Mouse (Mus musculus) NIH3T3 (cell line): ENCODE data around the gene Slc5a9.
A peak's percentile ranks its signal among the peaks of the same experiment; 100 is the strongest.
"Not testable (repeated sequence)": the region's sequence is repeated elsewhere in the genome, so short reads cannot be mapped to it uniquely, and the experiment has no call there.

Source experiments
- DNase-seq: peaks from one replicate; pipeline ENCODE4 v3.0.0-alpha.2; 2012; ENCODE audit warnings: low read depth

Gene Slc5a9

GRCm38 (mm10) chr4:111902775-111903174 is at the start of gene Slc5a9:
Slc5a9 (minus strand) TSS chr4:111902918.
- DNase-seq = no peak

- DNase-seq = no peak
Observed at GRCm38 (mm10) chr4:111919092-111919491, 16.4 kb upstream of the Slc5a9 start, which contains the start of gene Skint8. Skint8 (plus strand) TSS chr4:111919392.

GRCm38 (mm10) chr4:111907926-111908325 is 5.2 kb upstream of the Slc5a9 start:
- peak; percentile 90 for DNase-seq

- no peak for DNase-seq
Observed at GRCm38 (mm10) chr4:111901473-111901872, 1.2 kb downstream of the Slc5a9 start.

- not testable (repeated sequence) for DNase-seq
Observed at GRCm38 (mm10) chr4:111900491-111900890, 2.2 kb downstream of the Slc5a9 start.

GRCm38 (mm10) chr4:111898566-111898965 is 4.2 kb downstream of the Slc5a9 start:
- no peak for DNase-seq

GRCm38 (mm10) chr4:111897755-111898154 is 5.0 kb downstream of the Slc5a9 start:
- peak; percentile 38 for DNase-seq

- no peak for DNase-seq
Observed at GRCm38 (mm10) chr4:111892138-111892537, 10.6 kb downstream of the Slc5a9 start.

- peak; percentile 95 for DNase-seq
Observed at GRCm38 (mm10) chr4:111886607-111887006, 16.1 kb downstream of the Slc5a9 start.

- peak; percentile 94 for DNase-seq
Observed at GRCm38 (mm10) chr4:111886018-111886417, 16.7 kb downstream of the Slc5a9 start.

- DNase-seq = no peak
Observed at GRCm38 (mm10) chr4:111883543-111883942, 19.2 kb downstream of the Slc5a9 start.

- no peak for DNase-seq
Observed at GRCm38 (mm10) chr4:111880112-111880875, 22.4 kb downstream of the Slc5a9 start.

GRCm38 (mm10) chr4:111867743-111868401 is 34.8 kb downstream of the Slc5a9 start:
- no peak for DNase-seq

- no peak for DNase-seq
Observed at GRCm38 (mm10) chr4:111866701-111867100, 36.0 kb downstream of the Slc5a9 start.

GRCm38 (mm10) chr4:111852626-111853025 is 50.1 kb downstream of the Slc5a9 start:
- DNase-seq = peak; percentile 90

GRCm38 (mm10) chr4:111838882-111839281 is 63.8 kb downstream of the Slc5a9 start:
- peak; percentile 14 for DNase-seq
